Mouse (Mus musculus) bone marrow macrophage, adult 2 months (primary cell): ENCODE results near the gene Coro2a. TPM values are rescaled to one million over a fixed set of nuclear protein-coding genes. Genes with fewer than 3 reads are reported as not detected.
"Not testable (repeated sequence)": the region's sequence is repeated elsewhere in the genome, so short reads cannot be mapped to it uniquely, and the experiment has no call there.

ENCODE experiments used
- H3K27ac ChIP-seq: 2 replicates; pipeline ENCODE4 v1.5.1; 2012; ENCODE audit warnings: low read depth, low read length; ENCODE audit not compliant: insufficient read depth
- H3K4me1 ChIP-seq: 2 replicates; pipeline ENCODE4 v1.6.1; 2012; ENCODE audit warnings: low read length; ENCODE audit not compliant: control insufficient read depth, insufficient read depth
- H3K4me3 ChIP-seq: 2 replicates; pipeline ENCODE4 v1.5.1; 2012; ENCODE audit warnings: mild to moderate bottlenecking, low read length, moderate library complexity; ENCODE audit not compliant: insufficient read depth
- CTCF ChIP-seq: IDR thresholded peaks from 2 replicates; pipeline ENCODE4 v1.5.1; 2012; ENCODE audit warnings: low read depth, mild to moderate bottlenecking, low read length, moderate library complexity
- POLR2A ChIP-seq: IDR thresholded peaks from 2 replicates; pipeline ENCODE4 v1.6.1; 2012; ENCODE audit warnings: mild to moderate bottlenecking, low read depth, low read length, borderline replicate concordance
- polyA plus RNA-seq: library from polyadenylated mRNA; stranded (reverse); fragments of >200 nt; gene quantifications from 2 replicates; pipeline ENCODE4 v1.2.4, GENCODE M21; 2012; ENCODE audit not compliant: missing spikeins, insufficient read depth, insufficient read length

Coro2a gene
- polyA plus RNA-seq, 1 experiment, result 59.7 TPM

GRCm38 (mm10) chr4:46594131-46594530 is 7.9 kb downstream of the Coro2a start:
- peaks cover 25% of the 10 kb centered on the region for H3K4me1 ChIP-seq
- H3K4me3 ChIP-seq, result no peak overlapping the region
- TF ChIP-seq CTCF (no peak), POLR2A (no peak)
- H3K27ac ChIP-seq, result no peak overlapping the region

- Histone ChIP-seq H3K4me1 (peaks cover 25% of the 10 kb centered on the region), H3K4me3 (no peak overlapping the region), H3K27ac (no peak overlapping the region)
- no peak for TF ChIP-seq CTCF
- no peak for TF ChIP-seq POLR2A
These were observed 8.5 kb downstream of the Coro2a start for GRCm38 (mm10) chr4:46593472-46593871.

- Histone ChIP-seq H3K4me1 (peaks cover 25% of the 10 kb centered on the region), H3K27ac (peak overlapping the region; percentile 22), H3K4me3 (no peak overlapping the region)
- no peak for TF ChIP-seq POLR2A
- TF ChIP-seq CTCF, result no peak
These were observed 10.0 kb downstream of the Coro2a start for GRCm38 (mm10) chr4:46591833-46592520.

GRCm38 (mm10) chr4:46590810-46591209 is 11.2 kb downstream of the Coro2a start:
- H3K4me1 ChIP-seq, result peaks cover 30% of the 10 kb centered on the region
- no peak overlapping the region for H3K4me3 ChIP-seq
- H3K27ac ChIP-seq, result no peak overlapping the region
- TF ChIP-seq POLR2A (no peak), CTCF (no peak)

GRCm38 (mm10) chr4:46589946-46590684 is 11.9 kb downstream of the Coro2a start:
- no peak overlapping the region for H3K27ac ChIP-seq

GRCm38 (mm10) chr4:46589151-46589550 is 12.9 kb downstream of the Coro2a start:
- Histone ChIP-seq H3K4me3 (no peak overlapping the region), H3K4me1 (peaks cover 44% of the 10 kb centered on the region), H3K27ac (no peak overlapping the region)
- TF ChIP-seq CTCF (no peak), POLR2A (no peak)

More at GRCm38 (mm10) chr4:46589946-46590684, 11.9 kb downstream of the Coro2a start:
- H3K4me1 ChIP-seq, result peaks cover 37% of the 10 kb centered on the region
- H3K4me3 ChIP-seq, result no peak overlapping the region
- TF ChIP-seq POLR2A (no peak), CTCF (no peak)

GRCm38 (mm10) chr4:46586473-46586872 is 15.5 kb downstream of the Coro2a start:
- Histone ChIP-seq H3K4me1 (peaks cover 39% of the 10 kb centered on the region), H3K4me3 (no peak overlapping the region), H3K27ac (no peak overlapping the region)
- TF ChIP-seq CTCF (no peak), POLR2A (no peak)

GRCm38 (mm10) chr4:46585811-46586190 is 16.2 kb downstream of the Coro2a start:
- H3K4me3 ChIP-seq, result no peak overlapping the region
- no peak overlapping the region for H3K27ac ChIP-seq
- TF ChIP-seq POLR2A, result no peak
- TF ChIP-seq CTCF, result no peak

GRCm38 (mm10) chr4:46585041-46585810 is 16.8 kb downstream of the Coro2a start:
- TF ChIP-seq POLR2A (no peak), CTCF (no peak)
- no peak overlapping the region for H3K27ac ChIP-seq
- H3K4me1 ChIP-seq, result peaks cover 29% of the 10 kb centered on the region
- H3K4me3 ChIP-seq, result no peak overlapping the region

More at GRCm38 (mm10) chr4:46585811-46586190, 16.2 kb downstream of the Coro2a start:
- H3K4me1 ChIP-seq, result peaks cover 34% of the 10 kb centered on the region

- Histone ChIP-seq H3K27ac (peak overlapping the region; percentile 47), H3K4me1 (peaks cover 24% of the 10 kb centered on the region)
- not testable (repeated sequence) for H3K4me3 ChIP-seq
These were observed 17.5 kb downstream of the Coro2a start for GRCm38 (mm10) chr4:46584536-46584935.

- H3K4me1 ChIP-seq, result peaks cover 24% of the 10 kb centered on the region
- peak overlapping the region; percentile 47 for H3K27ac ChIP-seq
- not testable (repeated sequence) for H3K4me3 ChIP-seq
These were observed 17.9 kb downstream of the Coro2a start for GRCm38 (mm10) chr4:46584084-46584483.

- H3K27ac ChIP-seq, H3K4me3 ChIP-seq: not testable (repeated sequence)
- H3K4me1 ChIP-seq, result peaks cover 24% of the 10 kb centered on the region
These were observed 20.0 kb downstream of the Coro2a start for GRCm38 (mm10) chr4:46582024-46582423.

- not testable (repeated sequence) for H3K27ac ChIP-seq, H3K4me3 ChIP-seq
These were observed 20.4 kb downstream of the Coro2a start for GRCm38 (mm10) chr4:46581577-46581976.

More at GRCm38 (mm10) chr4:46581577-46581976, 20.4 kb downstream of the Coro2a start:
- peaks cover 26% of the 10 kb centered on the region for H3K4me1 ChIP-seq
